Mouse (Mus musculus) CD4-positive naive resting alpha-beta T cell, adult 57 days (primary cell): Measurements from ENCODE around the gene Tfap2e. TPM values are rescaled to one million over a fixed set of nuclear protein-coding genes. Genes with fewer than 3 reads are reported as not detected.

Experiments used
- total RNA-seq: library from RNA; stranded (reverse); gene quantifications from one replicate; pipeline ENCODE4 v1.2.4, GENCODE M21; 2023

Gene Tfap2e
- total RNA-seq, result not detected

DNA sequence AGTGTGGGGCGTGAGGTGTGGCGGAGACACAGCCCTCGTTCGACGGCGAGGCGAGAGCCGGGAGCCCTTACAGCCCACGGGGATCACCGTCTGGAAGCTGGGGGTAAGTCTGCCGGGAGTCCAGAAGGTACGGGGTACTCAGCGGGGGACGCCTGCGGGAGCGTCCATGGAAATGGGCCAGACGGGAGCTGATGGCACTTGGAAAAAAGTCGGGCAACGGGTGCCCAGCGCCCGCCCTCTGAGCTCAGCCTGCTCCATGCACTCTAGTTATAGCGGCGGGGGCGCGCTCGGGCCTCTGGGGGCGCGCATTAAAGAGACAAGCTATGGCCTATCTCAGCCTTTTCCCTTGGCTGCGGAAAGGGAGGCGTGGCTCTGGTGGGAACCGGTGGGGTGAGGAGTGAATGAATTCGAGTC, at the start of gene Tfap2e:
Gene Tfap2e, minus strand, starts transcription at position 240 of the 414 bp plus-strand sequence.

DNA sequence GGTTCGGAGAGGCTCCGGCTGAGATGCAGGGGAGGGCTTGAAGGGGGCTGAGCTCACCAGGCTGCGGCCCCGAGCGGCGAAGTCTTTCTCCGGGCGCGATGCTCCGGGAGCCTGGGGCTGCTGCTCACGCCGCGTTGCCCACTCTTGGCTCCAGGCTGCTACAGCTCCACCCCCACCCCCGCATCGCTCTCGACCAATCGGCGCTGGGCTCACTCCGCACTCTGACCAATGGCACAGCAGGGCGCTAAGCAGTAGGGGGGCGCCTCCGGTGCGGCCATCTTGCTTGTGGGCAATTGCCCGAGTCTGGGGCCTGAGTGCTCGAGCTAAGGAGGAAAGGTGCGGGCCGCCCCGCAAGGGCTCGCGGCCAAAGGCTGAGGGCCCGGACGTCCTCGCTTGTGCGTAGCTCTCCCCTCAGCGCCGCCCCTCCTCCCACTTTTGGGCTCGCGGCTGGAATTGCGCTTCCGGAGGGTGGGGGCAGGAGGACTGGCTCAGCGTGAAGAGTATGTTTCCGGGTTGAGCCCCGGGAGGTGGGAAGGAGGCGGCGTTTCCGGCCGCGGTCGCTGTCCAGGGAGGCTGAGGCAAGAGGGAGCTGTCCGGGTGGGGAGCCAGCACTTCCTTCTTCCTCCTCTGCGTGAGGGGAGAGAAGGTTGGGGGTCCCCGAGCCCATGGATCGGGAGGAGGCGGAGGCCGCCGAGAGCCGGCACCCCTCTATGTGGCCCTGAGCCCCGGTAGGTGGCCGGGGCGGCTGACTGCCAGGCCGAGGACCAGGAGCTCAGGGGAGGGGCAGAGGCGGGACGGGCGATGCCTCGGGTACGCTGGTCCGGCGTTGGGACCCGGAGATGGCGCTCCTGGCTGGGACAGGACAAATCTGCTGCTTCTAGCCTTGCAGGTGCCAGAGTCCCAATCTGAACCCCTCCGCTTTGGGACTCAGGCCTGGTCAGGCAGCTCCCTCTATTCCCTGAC, 17.5 kb upstream of the Tfap2e start, which contains the start of the genes Ncdn and AU040320:
Gene Ncdn, minus strand, starts transcription at position 171 of the 963 bp plus-strand sequence.
Gene AU040320, plus strand, starts transcription at position 277 of the 963 bp plus-strand sequence.

DNA sequence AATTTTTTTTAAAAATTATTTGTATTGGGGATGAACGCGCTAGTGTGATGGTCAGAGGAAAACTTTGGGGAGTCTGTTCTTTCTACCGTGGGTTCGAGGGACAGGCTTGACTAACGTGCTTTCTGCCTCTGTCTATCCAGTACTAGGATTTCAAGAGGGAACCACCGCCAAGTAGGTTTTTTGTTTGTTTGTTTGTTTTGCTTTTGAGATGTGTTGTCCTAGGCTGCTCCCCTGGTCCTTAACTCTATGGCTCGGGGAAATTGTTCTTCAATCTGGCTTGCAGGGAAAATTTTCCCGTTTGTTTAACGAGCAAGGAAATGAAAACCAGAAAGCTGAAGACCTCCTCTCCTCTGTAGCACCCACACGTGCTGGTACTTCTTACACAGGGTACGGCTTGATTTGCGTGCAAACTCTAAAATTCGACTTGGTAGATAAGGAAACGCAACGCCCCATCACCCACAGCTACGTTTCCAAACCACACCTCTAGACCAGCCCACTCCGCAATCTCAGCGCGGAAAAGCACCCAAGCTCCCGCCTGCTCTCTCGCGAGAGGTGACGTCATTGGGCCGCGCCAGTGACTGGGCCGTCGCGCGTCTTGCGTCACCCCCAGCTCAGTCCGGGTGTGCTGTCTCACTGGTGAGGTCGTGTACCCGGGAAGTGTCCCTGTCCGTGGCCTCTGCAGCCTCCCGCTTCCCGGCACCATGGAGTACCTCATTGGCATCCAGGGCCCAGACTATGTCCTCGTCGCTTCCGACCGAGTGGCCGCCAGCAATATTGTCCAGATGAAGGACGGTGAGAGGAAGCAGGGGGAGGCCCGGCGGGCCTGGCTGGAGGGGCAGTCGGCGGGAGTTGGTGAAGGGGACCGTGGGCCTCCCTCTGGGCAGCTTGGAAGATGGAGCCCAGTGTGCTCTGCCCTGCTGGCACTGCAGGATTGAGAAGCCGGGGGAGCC, 58.7 kb downstream of the Tfap2e start, which contains the start of gene Psmb2:
Gene Psmb2, plus strand, starts transcription at position 577 of the 950 bp plus-strand sequence.

Other genes starting within 250 kb of the Tfap2e start
- gene Ago4, start 202.8 kb downstream of the Tfap2e start, total RNA-seq, result 0.44 TPM
- 14.0 TPM for gene Clspn, start 179.3 kb downstream of the Tfap2e start, total RNA-seq
- 0.33 TPM for gene 5730409E04Rik, start 126.4 kb downstream of the Tfap2e start, total RNA-seq
- 82.4 TPM for gene Psmb2, start 58.6 kb downstream of the Tfap2e start, total RNA-seq
- gene Ncdn, start 17.2 kb upstream of the Tfap2e start, total RNA-seq, result 33.9 TPM
- gene AU040320, start 17.3 kb upstream of the Tfap2e start, total RNA-seq, result 58.3 TPM
- 48.3 TPM for gene Zmym4, start 231.9 kb upstream of the Tfap2e start, total RNA-seq